Mouse (Mus musculus) kidney, adult 9 months (tissue): ENCODE measurements at regions not wholly inside any gene's neighbourhood (a gene's known extent, or its start where the extent isn't known, plus 50 kb on each side); places are given as distances from the start of the nearest gene placed in this dataset.
A peak's percentile ranks its signal among the peaks of the same experiment; 100 is the strongest.

Experiments
- DNase-seq: peaks from one replicate; pipeline ENCODE4 v3.0.0; 2022

DNA sequence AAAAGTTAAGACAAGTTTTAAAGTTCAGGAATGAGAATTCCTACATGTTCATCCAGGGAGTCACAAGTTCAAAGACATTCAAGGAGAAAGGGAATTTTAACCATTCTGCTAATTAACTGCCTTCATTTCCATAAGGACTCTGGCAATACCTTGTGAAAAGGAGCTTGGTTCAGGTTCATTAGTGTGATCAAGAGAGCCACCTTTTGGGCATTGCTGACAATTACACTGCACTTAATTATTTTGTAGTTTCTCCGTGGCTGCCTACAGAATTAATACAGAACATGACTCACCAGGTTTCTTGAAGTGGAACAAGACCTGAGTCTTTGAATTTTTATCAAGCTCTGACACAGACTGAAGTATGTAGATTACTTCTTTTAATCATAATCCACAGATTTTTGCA is 52.4 kb upstream of the Ankef1 start:
- DNase-seq, result peak; percentile 39
